In the genomic region with DNA sequence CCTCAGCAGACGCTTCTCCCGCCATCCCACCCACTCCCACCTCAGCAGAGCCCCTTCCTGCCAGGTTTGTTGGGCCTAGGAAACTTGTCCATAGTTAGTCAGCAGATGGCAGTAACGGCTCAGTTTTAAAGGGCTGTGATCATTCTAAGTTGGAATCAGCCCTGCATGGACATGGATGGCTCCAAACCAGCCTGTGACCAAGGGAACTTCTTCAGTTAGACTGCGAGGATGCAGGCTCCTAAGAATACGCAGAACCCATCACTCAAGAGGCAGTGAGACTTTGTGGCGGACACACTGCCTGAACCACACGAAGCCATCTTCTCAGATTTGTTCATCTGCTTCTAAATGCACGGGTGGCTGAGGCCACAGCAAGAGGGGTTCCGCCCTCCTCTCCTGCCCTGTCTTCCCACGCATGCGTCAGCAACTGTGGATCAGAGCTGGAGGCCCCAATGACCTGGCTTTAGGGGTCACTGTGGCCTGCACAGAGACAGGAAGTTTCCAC, we compare ENCODE assay signal across 8 mouse cellular contexts. TPM values are rescaled to one million over a fixed set of nuclear protein-coding genes. Genes with fewer than 3 reads are reported as not detected.
DNase-seq lines count a peak whose midpoint lies in the region; ATAC-seq lines count a peak whose summit lies in the region.

No protein-coding gene starts in this region.

- peak overlapping the region; percentile 12; the same call in 1 of the 2 replicates for H3K4me3 ChIP-seq in embryonic facial prominence, embryonic 13.5 days
- H3K4me3 ChIP-seq in heart, embryonic 11.5 days (ENCODE audit: low read depth, low read length) = no peak overlapping the region
- H3K4me3 ChIP-seq in limb, embryonic 13.5 days = no peak overlapping the region
- no peak overlapping the region for H3K4me3 ChIP-seq in midbrain, embryonic 14.5 days (replicated peaks; ENCODE audit: low read depth, low read length)
- no peak overlapping the region for H3K4me3 ChIP-seq in stomach, embryonic 14.5 days (ENCODE audit: low read depth, low read length)

- H3K4me2 ChIP-seq in embryonic facial prominence, embryonic 13.5 days = peak overlapping the region; percentile 40; the same call in 1 of the 2 replicates
- H3K4me2 ChIP-seq in heart, embryonic 11.5 days = peak overlapping the region; percentile 43; the same call in 1 of the 2 replicates
- H3K4me2 ChIP-seq in limb, embryonic 13.5 days (replicated peaks) = no peak overlapping the region
- H3K4me2 ChIP-seq in midbrain, embryonic 14.5 days (ENCODE audit: low read length) = 0 out of 2 replicates have a peak overlapping the region, but pooled peaks have one; percentile 13
- 0 out of 2 replicates have a peak overlapping the region, but pooled peaks have one; percentile 2 for H3K4me2 ChIP-seq in stomach, embryonic 14.5 days (replicated peaks; ENCODE audit: low read depth, low read length)

- H3K9ac ChIP-seq in embryonic facial prominence, embryonic 13.5 days = 0 out of 2 replicates have a peak overlapping the region, but pooled peaks have one; percentile 32
- no peak overlapping the region for H3K9ac ChIP-seq in heart, embryonic 11.5 days (ENCODE audit: low read depth, low read length)
- no peak overlapping the region for H3K9ac ChIP-seq in limb, embryonic 13.5 days
- no peak overlapping the region for H3K9ac ChIP-seq in midbrain, embryonic 14.5 days (replicated peaks; ENCODE audit: low read length)
- H3K9ac ChIP-seq in stomach, embryonic 14.5 days (replicated peaks; ENCODE audit: low read depth, low read length) = no peak overlapping the region

- no peaks in the 10 kb centered on the region for H3K9me3 ChIP-seq in embryonic facial prominence, embryonic 13.5 days
- H3K9me3 ChIP-seq in heart, embryonic 11.5 days (replicated peaks; ENCODE audit: control insufficient read depth, low read length) = no peaks in the 10 kb centered on the region
- H3K9me3 ChIP-seq in limb, embryonic 13.5 days = no peaks in the 10 kb centered on the region
- no peaks in the 10 kb centered on the region for H3K9me3 ChIP-seq in midbrain, embryonic 14.5 days (ENCODE audit: control insufficient read depth, low read length)
- H3K9me3 ChIP-seq in stomach, embryonic 14.5 days (ENCODE audit: control insufficient read depth, low read depth, low read length) = no peaks in the 10 kb centered on the region

- WGBS in embryonic facial prominence, embryonic 13.5 days = 28% methylated on average over 11 of the region's 11 CpGs
- WGBS in heart, embryonic 11.5 days (ENCODE audit: insufficient replicate concordance) = 28% methylated on average over 11 of the region's 11 CpGs
- 39% methylated on average over 11 of the region's 11 CpGs for WGBS in limb, embryonic 13.5 days
- WGBS in midbrain, embryonic 14.5 days = 35% methylated on average over 11 of the region's 11 CpGs
- WGBS in stomach, embryonic 14.5 days = 32% methylated on average over 11 of the region's 11 CpGs

- H3K27me3 ChIP-seq in embryonic facial prominence, embryonic 13.5 days = no peaks in the 10 kb centered on the region
- H3K27me3 ChIP-seq in heart, embryonic 11.5 days (ENCODE audit: control insufficient read depth, insufficient read depth, low read length) = no peaks in the 10 kb centered on the region
- H3K27me3 ChIP-seq in limb, embryonic 13.5 days = no peaks in the 10 kb centered on the region
- H3K27me3 ChIP-seq in midbrain, embryonic 14.5 days (ENCODE audit: control insufficient read depth, insufficient read depth, low read length) = no peaks in the 10 kb centered on the region
- H3K27me3 ChIP-seq in stomach, embryonic 14.5 days (ENCODE audit: control insufficient read depth, insufficient read depth, low read length) = no peaks in the 10 kb centered on the region

- H3K36me3 ChIP-seq in embryonic facial prominence, embryonic 13.5 days = no peaks in the 10 kb centered on the region
- no peaks in the 10 kb centered on the region for H3K36me3 ChIP-seq in heart, embryonic 11.5 days (ENCODE audit: control insufficient read depth, insufficient read depth, low read length)
- no peaks in the 10 kb centered on the region for H3K36me3 ChIP-seq in limb, embryonic 13.5 days
- H3K36me3 ChIP-seq in midbrain, embryonic 14.5 days (ENCODE audit: control insufficient read depth, insufficient read depth, low read length) = no peaks in the 10 kb centered on the region
- H3K36me3 ChIP-seq in stomach, embryonic 14.5 days (ENCODE audit: control insufficient read depth, insufficient read depth, low read length) = no peaks in the 10 kb centered on the region

- peak; percentile 41 for DNase-seq in A20 (ENCODE audit: low read depth, low spot score)
- peak; percentile 50 to 78 for DNase-seq in adrenal gland, postnatal 36 days
- peak; percentile 85 for DNase-seq in kidney, adult 9 months
- peak; percentile 91 for DNase-seq in midbrain, embryonic 14.5 days

- no peak overlapping the region for H3K27ac ChIP-seq in embryonic facial prominence, embryonic 13.5 days
- H3K27ac ChIP-seq in heart, embryonic 11.5 days (ENCODE audit: low read depth, low read length) = no peak overlapping the region
- H3K27ac ChIP-seq in limb, embryonic 13.5 days = no peak overlapping the region
- H3K27ac ChIP-seq in midbrain, embryonic 14.5 days (replicated peaks; ENCODE audit: low read depth, low read length) = no peak overlapping the region
- H3K27ac ChIP-seq in stomach, embryonic 14.5 days (ENCODE audit: low read length) = no peak overlapping the region

- peak; percentile 73; the same call in 1 of the 2 replicates for ATAC-seq in embryonic facial prominence, embryonic 13.5 days (ENCODE audit: insufficient number of reproducible peaks, insufficient read depth, low FRiP score, low TSS enrichment, low read depth)
- ATAC-seq in heart, embryonic 11.5 days (replicated peaks; ENCODE audit: insufficient number of reproducible peaks, low FRiP score, low TSS enrichment) = no peak; the same call in 1 of the 2 replicates
- peak; percentile 74 for ATAC-seq in limb, embryonic 13.5 days (ENCODE audit: low FRiP score, low read depth)
- ATAC-seq in midbrain, embryonic 14.5 days (ENCODE audit: low FRiP score, low TSS enrichment) = peak; percentile 80
- peak; percentile 54 for ATAC-seq in stomach, embryonic 14.5 days (ENCODE audit: insufficient number of reproducible peaks, insufficient read depth, low FRiP score, low read depth)

- peaks cover 19% of the 10 kb centered on the region for H3K4me1 ChIP-seq in embryonic facial prominence, embryonic 13.5 days
- no peaks in the 10 kb centered on the region for H3K4me1 ChIP-seq in heart, embryonic 11.5 days (ENCODE audit: control insufficient read depth, insufficient read depth, low read length)
- H3K4me1 ChIP-seq in limb, embryonic 13.5 days = peaks cover 15% of the 10 kb centered on the region
- no peaks in the 10 kb centered on the region for H3K4me1 ChIP-seq in midbrain, embryonic 14.5 days (ENCODE audit: control insufficient read depth, insufficient read depth, low read length)
- 0 out of 2 replicates have a peak, but pooled peaks cover 2% of the 10 kb centered on the region for H3K4me1 ChIP-seq in stomach, embryonic 14.5 days (ENCODE audit: control insufficient read depth, insufficient read depth, low read length)

RNA-seq across cellular contexts. Expression of a gene that starts 29.1 kb away (rescaled TPM):
- total RNA-seq in adrenal gland, postnatal 36 days (2021) = not detected
- 1.0 and 2.3 TPM in 2 replicates for polyA plus RNA-seq in embryonic facial prominence, embryonic 13.5 days (2015; fragmentation: Nextera tagmentation; extraction: Ambion mirVana)
- 0.11 and 0.45 TPM in 2 replicates for polyA plus RNA-seq in heart, embryonic 11.5 days (2014; fragmentation: Nextera tagmentation; extraction: Ambion mirVana)
- polyA plus RNA-seq in limb, embryonic 13.5 days (2015; fragmentation: Nextera tagmentation; extraction: Ambion mirVana) = 0.78 and 0.87 TPM in 2 replicates
- not detected in 2 replicates for polyA plus RNA-seq in midbrain, embryonic 14.5 days (2014; fragmentation: Nextera tagmentation; extraction: Ambion mirVana)
- polyA plus RNA-seq in stomach, embryonic 14.5 days (2014; fragmentation: Nextera tagmentation; extraction: Ambion mirVana) = 12.3 and 12.9 TPM in 2 replicates

Comparison
In these comparisons a context has a peak if more than half of its experiments do, and no peak if none do; other contexts are left out.
1. DNase-seq: peak in every context shown above with its lines; median percentile 91 in midbrain, embryonic 14.5 days; 85 in kidney, adult 9 months; 64 in adrenal gland, postnatal 36 days; 41 in A20.